Mouse (Mus musculus) left cerebral cortex, postnatal 25 days (tissue): ENCODE measurements at regions not wholly inside any gene's neighbourhood (a gene's known extent, or its start where the extent isn't known, plus 50 kb on each side); places are given as distances from the start of the nearest gene placed in this dataset.
"Not testable (repeated sequence)": the region's sequence is repeated elsewhere in the genome, so short reads cannot be mapped to it uniquely, and the experiment has no call there.

ENCODE experiments used
- DNase-seq, 2 experiments: peaks; one replicate each; pipeline ENCODE4 v3.0.0; 2022; ENCODE audit warnings: low spot score in 2 of 2, mixed read lengths in 1 of 2
- intact Hi-C: fragments of 180-260 bp; cut with DNase I; formaldehyde crosslinking; loops from one replicate; pipeline ENCODE4 v1.15.1; 2025

GRCm38 (mm10) chr13:111309848-111310692 lies 55.3 kb downstream of the Actbl2 start:
- intact Hi-C loops, result loop anchor here (5.0 kb wide), 1 partner anchor 43 kb away; no protein-coding TSS in a partner anchor
- peak; percentile 31 to 76 for DNase-seq

GRCm38 (mm10) chr13:111310693-111311045 lies 55.9 kb downstream of the Actbl2 start:
- no peak for DNase-seq
- intact Hi-C loops, result no loop called here

- intact Hi-C loops, DNase-seq: not testable (repeated sequence)
Measured at GRCm38 (mm10) chr13:111313506-111313905, 58.7 kb downstream of the Actbl2 start.

- intact Hi-C loops, DNase-seq: not testable (repeated sequence)
Measured at GRCm38 (mm10) chr13:111317876-111318275, 63.1 kb downstream of the Actbl2 start.

- no peak for DNase-seq
- intact Hi-C loops, result no loop called here
Measured at GRCm38 (mm10) chr13:111323206-111323605, 68.4 kb downstream of the Actbl2 start.

- DNase-seq, result no peak
- intact Hi-C loops, result no loop called here
Measured at GRCm38 (mm10) chr13:111326096-111326665, 71.4 kb downstream of the Actbl2 start.

GRCm38 (mm10) chr13:111333035-111333434 lies 78.2 kb downstream of the Actbl2 start:
- intact Hi-C loops, result no loop called here

GRCm38 (mm10) chr13:111333851-111334250 lies 79.0 kb downstream of the Actbl2 start:
- intact Hi-C loops, result no loop called here
- no peak for DNase-seq

More at GRCm38 (mm10) chr13:111333035-111333434, 78.2 kb downstream of the Actbl2 start:
- DNase-seq, result no peak

GRCm38 (mm10) chr13:111334258-111335052 lies 79.6 kb downstream of the Actbl2 start:
- intact Hi-C loops, result no loop called here
- no peak for DNase-seq

GRCm38 (mm10) chr13:111344981-111345380 lies 90.2 kb downstream of the Actbl2 start:
- no peak for DNase-seq
- intact Hi-C loops, result no loop called here

- DNase-seq, result no peak
- intact Hi-C loops, result no loop called here
Measured at GRCm38 (mm10) chr13:111345486-111346440, 91.0 kb downstream of the Actbl2 start.

- peak in 1 of 2 experiments; percentile 72 for DNase-seq
- intact Hi-C loops, result no loop called here
Measured at GRCm38 (mm10) chr13:111356520-111357456, 102.0 kb downstream of the Actbl2 start.

- intact Hi-C loops, result no loop called here
- peak in 1 of 2 experiments; percentile 49 for DNase-seq
Measured at GRCm38 (mm10) chr13:111361456-111361855, 106.6 kb downstream of the Actbl2 start.

GRCm38 (mm10) chr13:111363176-111363739 lies 108.4 kb downstream of the Actbl2 start:
- DNase-seq, result no peak
- intact Hi-C loops, result no loop called here

- intact Hi-C loops, result no loop called here
- DNase-seq, result no peak
Measured at GRCm38 (mm10) chr13:111366871-111367270, 112.1 kb downstream of the Actbl2 start.

GRCm38 (mm10) chr13:111367620-111368019 lies 112.8 kb downstream of the Actbl2 start:
- DNase-seq, result no peak
- intact Hi-C loops, result loop anchor here (2.0 kb wide), 1 partner anchor 27 kb away; no protein-coding TSS in a partner anchor

GRCm38 (mm10) chr13:111369916-111370315 lies 115.1 kb downstream of the Actbl2 start:
- intact Hi-C loops, result loop anchor here (2.0 kb wide), 1 partner anchor 25 kb away; no protein-coding TSS in a partner anchor
- no peak for DNase-seq

- intact Hi-C loops, result no loop called here
Measured at GRCm38 (mm10) chr13:111373281-111373680, 116.6 kb downstream of the Gpbp1 start.

More at GRCm38 (mm10) chr13:111373281-111373680, 116.6 kb downstream of the Gpbp1 start:
- no peak for DNase-seq
